Mouse (Mus musculus): Measurements from ENCODE around the gene 3110040M04Rik. TPM values are rescaled to one million over a fixed set of nuclear protein-coding genes. Genes with fewer than 3 reads are reported as not detected.
"Not testable (repeated sequence)": the region's sequence is repeated elsewhere in the genome, so short reads cannot be mapped to it uniquely, and the experiment has no call there.

The 3110040M04Rik gene
- polyA plus RNA-seq, 1 experiment from 2014 or later = 1.4 TPM

DNA sequence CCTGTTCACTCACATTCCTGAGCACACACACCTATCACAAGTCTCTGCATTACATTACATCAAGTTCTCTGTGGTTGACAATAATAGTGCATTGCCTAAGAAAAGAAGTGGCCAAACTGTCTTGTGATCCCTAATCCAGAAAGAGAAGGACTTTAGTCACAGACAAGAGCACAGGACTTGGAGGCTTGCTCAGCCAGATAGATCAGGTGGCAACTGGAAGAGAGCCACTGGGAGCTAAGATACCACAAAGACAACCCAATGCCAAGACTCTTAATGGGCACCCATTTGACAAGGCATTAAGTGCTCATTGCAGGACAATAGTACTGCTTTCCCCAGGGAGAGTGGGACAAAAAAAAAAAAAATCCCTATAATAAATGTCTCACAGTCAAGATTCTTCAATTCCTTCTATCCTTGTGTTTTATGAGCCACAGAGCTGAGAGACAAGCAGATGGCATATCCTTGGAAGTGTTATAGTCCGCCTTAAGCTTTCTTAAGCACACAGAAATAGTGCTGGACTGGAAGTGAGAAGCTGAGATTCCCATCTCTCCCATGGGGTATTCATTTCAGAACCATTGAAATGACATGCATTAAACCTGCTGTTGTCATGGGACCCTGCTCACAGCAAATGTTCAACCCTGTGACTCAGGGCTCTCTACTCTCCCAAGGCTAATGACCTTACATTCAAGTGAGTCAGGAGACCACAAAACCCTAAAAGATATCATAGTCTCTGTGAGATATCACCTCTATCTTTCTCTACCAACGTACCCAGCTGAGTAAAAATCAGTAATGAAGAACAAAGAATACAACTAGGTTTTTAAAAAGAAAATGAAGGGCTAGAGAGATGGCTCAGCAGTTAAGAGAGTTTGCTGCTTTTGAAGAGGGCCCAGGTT is 32.1 kb upstream of the 3110040M04Rik start:
- Histone ChIP-seq H3K4me3 (ENCODE audit: low read length) (no peak overlapping the region), H3K4me2 (replicated peaks; ENCODE audit: low read depth, low read length) (no peak overlapping the region), H3K9ac (replicated peaks; ENCODE audit: low read length) (no peak overlapping the region), H3K4me1 (ENCODE audit: insufficient read depth, low read length) (peaks cover 25% of the 10 kb centered on the region), H3K9me3 (ENCODE audit: low read length) (no peaks in the 10 kb centered on the region), H3K27me3 (ENCODE audit: insufficient read depth, low read length) (no peaks in the 10 kb centered on the region), H3K27ac (ENCODE audit: low read length) (no peak overlapping the region), H3K36me3 (ENCODE audit: insufficient read depth, low read length) (no peaks in the 10 kb centered on the region)
- no peak for ATAC-seq (ENCODE audit: low FRiP score, low TSS enrichment)
- WGBS = 77% methylated on average over 2 of the region's 2 CpGs

- Histone ChIP-seq H3K4me1 (ENCODE audit: insufficient read depth, low read length) (peaks cover 14% of the 10 kb centered on the region), H3K36me3 (ENCODE audit: insufficient read depth, low read length) (no peaks in the 10 kb centered on the region), H3K27me3 (ENCODE audit: insufficient read depth, low read length) (no peaks in the 10 kb centered on the region), H3K9ac (replicated peaks; ENCODE audit: low read length) (no peak overlapping the region), H3K9me3 (ENCODE audit: low read length) (no peaks in the 10 kb centered on the region), H3K27ac (ENCODE audit: low read length) (peak overlapping the region; percentile 61), H3K4me2 (replicated peaks; ENCODE audit: low read depth, low read length) (peak overlapping the region; percentile 51), H3K4me3 (ENCODE audit: low read length) (peak overlapping the region; percentile 32)
- WGBS = 13% methylated on average over 10 of the region's 10 CpGs
- peak; percentile 90 for ATAC-seq (ENCODE audit: low FRiP score, low TSS enrichment)
These were observed 26.6 kb upstream of the 3110040M04Rik start for GRCm38 (mm10) chr1:151177030-151177936.

DNA sequence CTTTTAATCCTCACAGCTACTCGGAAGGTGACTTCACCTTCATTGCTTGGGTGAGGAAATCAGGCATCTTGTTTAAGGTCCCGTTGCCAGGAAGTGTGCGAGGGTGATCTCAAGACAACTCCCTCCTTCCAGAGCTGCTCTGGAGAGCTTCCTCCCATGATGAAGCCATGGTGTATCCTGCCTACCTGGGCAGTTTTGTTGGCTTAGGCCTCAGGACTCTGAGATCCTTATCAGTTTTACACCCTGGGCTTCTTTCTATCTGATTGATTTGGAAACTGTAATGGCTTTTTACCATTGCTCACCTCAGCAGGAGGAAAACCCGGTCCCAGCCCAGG is 26.0 kb upstream of the 3110040M04Rik start:
- no peak overlapping the region for H3K9ac ChIP-seq (replicated peaks; ENCODE audit: low read length)
- peak overlapping the region; percentile 32 for H3K4me3 ChIP-seq (ENCODE audit: low read length)
- peak overlapping the region; percentile 61 for H3K27ac ChIP-seq (ENCODE audit: low read length)
- H3K36me3 ChIP-seq (ENCODE audit: insufficient read depth, low read length) = no peaks in the 10 kb centered on the region
- 6% methylated on average over 4 of the region's 4 CpGs for WGBS
- ATAC-seq (ENCODE audit: low FRiP score, low TSS enrichment) = no peak
- H3K4me2 ChIP-seq (replicated peaks; ENCODE audit: low read depth, low read length) = peak overlapping the region; percentile 51
- H3K4me1 ChIP-seq (ENCODE audit: insufficient read depth, low read length) = peaks cover 14% of the 10 kb centered on the region
- no peaks in the 10 kb centered on the region for H3K27me3 ChIP-seq (ENCODE audit: insufficient read depth, low read length)
- H3K9me3 ChIP-seq (ENCODE audit: low read length) = no peaks in the 10 kb centered on the region

GRCm38 (mm10) chr1:151178505-151179083 is 25.3 kb upstream of the 3110040M04Rik start:
- no peaks in the 10 kb centered on the region for H3K9me3 ChIP-seq (ENCODE audit: low read length)
- H3K4me3 ChIP-seq (ENCODE audit: low read length) = no peak overlapping the region
- no peaks in the 10 kb centered on the region for H3K36me3 ChIP-seq (ENCODE audit: insufficient read depth, low read length)
- H3K27me3 ChIP-seq (ENCODE audit: insufficient read depth, low read length) = no peaks in the 10 kb centered on the region
- H3K4me1 ChIP-seq (ENCODE audit: insufficient read depth, low read length) = peaks cover 14% of the 10 kb centered on the region
- H3K27ac ChIP-seq (ENCODE audit: low read length) = peak overlapping the region; percentile 26; the same call in 1 of the 2 replicates
- H3K9ac ChIP-seq (replicated peaks; ENCODE audit: low read length) = no peak overlapping the region
- H3K4me2 ChIP-seq (replicated peaks; ENCODE audit: low read depth, low read length) = no peak overlapping the region
- WGBS = 47% methylated on average over 2 of the region's 2 CpGs
- ATAC-seq (ENCODE audit: low FRiP score, low TSS enrichment) = no peak

- Histone ChIP-seq H3K9me3 (ENCODE audit: low read length) (no peaks in the 10 kb centered on the region), H3K9ac (replicated peaks; ENCODE audit: low read length) (no peak overlapping the region), H3K4me1 (ENCODE audit: insufficient read depth, low read length) (peaks cover 14% of the 10 kb centered on the region), H3K36me3 (ENCODE audit: insufficient read depth, low read length) (no peaks in the 10 kb centered on the region), H3K27ac (ENCODE audit: low read length) (no peak overlapping the region), H3K4me2 (replicated peaks; ENCODE audit: low read depth, low read length) (no peak overlapping the region), H3K27me3 (ENCODE audit: insufficient read depth, low read length) (no peaks in the 10 kb centered on the region), H3K4me3 (ENCODE audit: low read length) (no peak overlapping the region)
- no peak for ATAC-seq (ENCODE audit: low FRiP score, low TSS enrichment)
- WGBS = 72% methylated on average over 2 of the region's 2 CpGs
These were observed 23.8 kb upstream of the 3110040M04Rik start for GRCm38 (mm10) chr1:151180167-151180566.

GRCm38 (mm10) chr1:151182266-151182665 is 21.7 kb upstream of the 3110040M04Rik start, which contains the start of gene Gm47985:
TSS of gene Gm47985 (plus strand) at chr1:151182537.
- not testable (repeated sequence) for H3K4me3 ChIP-seq (ENCODE audit: low read length); H3K36me3 ChIP-seq (ENCODE audit: insufficient read depth, low read length); H3K27me3 ChIP-seq (ENCODE audit: insufficient read depth, low read length); H3K4me2 ChIP-seq (replicated peaks; ENCODE audit: low read depth, low read length); H3K27ac ChIP-seq (ENCODE audit: low read length); H3K9me3 ChIP-seq (ENCODE audit: low read length); ATAC-seq (ENCODE audit: low FRiP score, low TSS enrichment); H3K9ac ChIP-seq (replicated peaks; ENCODE audit: low read length)
- peaks cover 11% of the 10 kb centered on the region for H3K4me1 ChIP-seq (ENCODE audit: insufficient read depth, low read length)
- WGBS = no CpG with 5 or more reads among the region's 7 CpGs

DNA sequence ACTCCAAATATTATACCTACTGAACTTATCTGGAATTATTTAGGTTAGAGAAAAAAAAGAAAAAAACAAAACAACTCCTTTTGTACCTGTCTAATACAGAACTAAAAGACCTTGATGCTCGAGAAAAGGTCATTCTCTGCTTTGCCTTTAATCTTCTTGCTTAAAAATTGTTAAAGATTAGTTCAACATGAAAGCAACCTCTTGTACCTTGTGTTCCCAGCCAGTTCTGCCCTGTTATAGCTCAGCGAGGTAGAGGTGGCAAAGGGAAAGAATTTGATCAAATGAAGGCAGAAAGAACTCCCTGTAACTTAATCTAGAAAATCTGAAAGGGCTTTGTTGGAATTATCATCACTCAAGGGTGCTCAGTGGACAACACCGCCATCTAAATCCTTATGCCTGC is 17.7 kb upstream of the 3110040M04Rik start:
- not testable (repeated sequence) for H3K27ac ChIP-seq (ENCODE audit: low read length); H3K36me3 ChIP-seq (ENCODE audit: insufficient read depth, low read length); H3K4me2 ChIP-seq (replicated peaks; ENCODE audit: low read depth, low read length); H3K4me3 ChIP-seq (ENCODE audit: low read length); H3K9ac ChIP-seq (replicated peaks; ENCODE audit: low read length); H3K27me3 ChIP-seq (ENCODE audit: insufficient read depth, low read length); H3K4me1 ChIP-seq (ENCODE audit: insufficient read depth, low read length); H3K9me3 ChIP-seq (ENCODE audit: low read length)
- peak; percentile 63 for ATAC-seq (ENCODE audit: low FRiP score, low TSS enrichment)
- 72% methylated on average over 3 of the region's 3 CpGs for WGBS

GRCm38 (mm10) chr1:151186879-151187424 is 17.0 kb upstream of the 3110040M04Rik start:
- not testable (repeated sequence) for H3K27me3 ChIP-seq (ENCODE audit: insufficient read depth, low read length); H3K4me2 ChIP-seq (replicated peaks; ENCODE audit: low read depth, low read length); H3K9me3 ChIP-seq (ENCODE audit: low read length); H3K4me1 ChIP-seq (ENCODE audit: insufficient read depth, low read length); H3K9ac ChIP-seq (replicated peaks; ENCODE audit: low read length); ATAC-seq (ENCODE audit: low FRiP score, low TSS enrichment); H3K27ac ChIP-seq (ENCODE audit: low read length); H3K36me3 ChIP-seq (ENCODE audit: insufficient read depth, low read length); H3K4me3 ChIP-seq (ENCODE audit: low read length)
- WGBS = 69% methylated on average over 4 of the region's 4 CpGs

DNA sequence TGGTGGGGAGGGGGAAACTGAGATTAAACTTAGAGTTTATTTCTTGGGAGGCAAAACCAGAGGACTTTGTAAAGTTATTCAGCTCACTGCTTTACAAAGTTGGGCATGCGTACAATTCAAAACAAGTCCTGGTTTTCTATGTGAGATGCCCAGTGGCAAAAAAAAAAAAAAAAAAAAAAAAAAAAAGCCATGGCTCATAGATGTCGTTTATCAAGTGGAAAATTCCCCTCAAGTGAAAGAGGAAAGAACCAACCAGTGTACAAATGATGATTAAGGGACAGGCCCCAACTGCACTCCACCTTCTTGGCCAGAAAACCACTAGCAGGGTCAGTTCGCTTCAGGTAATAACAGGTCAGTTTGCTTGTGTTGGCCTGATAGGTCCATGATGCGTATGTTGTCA is 15.5 kb upstream of the 3110040M04Rik start:
- WGBS = 84% methylated on average over 4 of the region's 4 CpGs
- Histone ChIP-seq H3K4me1 (ENCODE audit: insufficient read depth, low read length) (no peaks in the 10 kb centered on the region), H3K4me3 (ENCODE audit: low read length) (no peak overlapping the region), H3K27me3 (ENCODE audit: insufficient read depth, low read length) (no peaks in the 10 kb centered on the region), H3K27ac (ENCODE audit: low read length) (0 out of 2 replicates have a peak overlapping the region, but pooled peaks have one; percentile 14), H3K36me3 (ENCODE audit: insufficient read depth, low read length) (no peaks in the 10 kb centered on the region), H3K9me3 (ENCODE audit: low read length) (no peaks in the 10 kb centered on the region), H3K9ac (replicated peaks; ENCODE audit: low read length) (no peak overlapping the region), H3K4me2 (replicated peaks; ENCODE audit: low read depth, low read length) (no peak overlapping the region)
- no peak for ATAC-seq (ENCODE audit: low FRiP score, low TSS enrichment)

Data from kidney, embryonic 16.5 days (tissue).